Mouse (Mus musculus) liver, embryonic 15.5 days (tissue): ENCODE data around the gene Cst7. TPM values are rescaled to one million over a fixed set of nuclear protein-coding genes. Genes with fewer than 3 reads are reported as not detected.
A peak's percentile ranks its signal among the peaks of the same experiment; 100 is the strongest.
"Not testable (repeated sequence)": the region's sequence is repeated elsewhere in the genome, so short reads cannot be mapped to it uniquely, and the experiment has no call there.

Experiments used
- ATAC-seq: fragments of 200-750 bp; cut with Nextera tagmentation; 2 replicates; pipeline ENCODE4 v1.8.0; 2017; ENCODE audit warnings: moderate number of reproducible peaks, mild to moderate bottlenecking, moderate library complexity; ENCODE audit not compliant: insufficient read depth
- H3K27ac ChIP-seq: fragments of 300-500 bp; sonication (generic); replicated peaks from 2 replicates; pipeline ENCODE4 v1.5.1; 2015; ENCODE audit warnings: mild to moderate bottlenecking, inconsistent platforms
- H3K27me3 ChIP-seq: fragments of 300-500 bp; sonication (generic); 2 replicates; pipeline ENCODE4 v1.6.1; 2015; ENCODE audit warnings: mild to moderate bottlenecking, inconsistent platforms
- H3K36me3 ChIP-seq: fragments of 300-500 bp; sonication (generic); replicated peaks from 2 replicates; pipeline ENCODE4 v1.6.1; 2015; ENCODE audit warnings: moderate library complexity, mild to moderate bottlenecking, inconsistent platforms
- H3K4me1 ChIP-seq: fragments of 300-500 bp; sonication (generic); replicated peaks from 2 replicates; pipeline ENCODE4 v1.6.1; 2015; ENCODE audit warnings: inconsistent platforms
- H3K4me2 ChIP-seq: fragments of 300-500 bp; sonication (generic); 2 replicates; pipeline ENCODE4 v1.6.1; 2015; ENCODE audit warnings: moderate library complexity, mild to moderate bottlenecking, inconsistent platforms
- H3K4me3 ChIP-seq: fragments of 300-500 bp; sonication (generic); replicated peaks from 2 replicates; pipeline ENCODE4 v1.5.1; 2015; ENCODE audit warnings: mild to moderate bottlenecking, inconsistent platforms
- H3K9ac ChIP-seq: fragments of 300-500 bp; sonication (generic); 2 replicates; pipeline ENCODE4 v1.6.1; 2015; ENCODE audit warnings: moderate library complexity, mild to moderate bottlenecking, inconsistent platforms
- H3K9me3 ChIP-seq: fragments of 300-500 bp; sonication (generic); replicated peaks from 2 replicates; pipeline ENCODE4 v1.6.1; 2016; ENCODE audit warnings: inconsistent platforms
- WGBS: fragments of 180-500 bp; shearing (Covaris S2); methylation state at CpG from one replicate; pipeline ENCODE4 v1.1.7; 2015; ENCODE audit warnings: mixed read lengths; ENCODE audit not compliant: insufficient replicate concordance; 5-methylcytosine and 5-hydroxymethylcytosine counted together
- polyA plus RNA-seq: library from polyadenylated mRNA; unstranded; fragments of >200 nt; fragmentation: Nextera tagmentation; extraction: Ambion mirVana; gene quantifications from 2 replicates; pipeline ENCODE4 v1.2.1, GENCODE M21; 2015

Cst7 gene
- polyA plus RNA-seq, result 8.0 and 9.3 TPM in 2 replicates

DNA sequence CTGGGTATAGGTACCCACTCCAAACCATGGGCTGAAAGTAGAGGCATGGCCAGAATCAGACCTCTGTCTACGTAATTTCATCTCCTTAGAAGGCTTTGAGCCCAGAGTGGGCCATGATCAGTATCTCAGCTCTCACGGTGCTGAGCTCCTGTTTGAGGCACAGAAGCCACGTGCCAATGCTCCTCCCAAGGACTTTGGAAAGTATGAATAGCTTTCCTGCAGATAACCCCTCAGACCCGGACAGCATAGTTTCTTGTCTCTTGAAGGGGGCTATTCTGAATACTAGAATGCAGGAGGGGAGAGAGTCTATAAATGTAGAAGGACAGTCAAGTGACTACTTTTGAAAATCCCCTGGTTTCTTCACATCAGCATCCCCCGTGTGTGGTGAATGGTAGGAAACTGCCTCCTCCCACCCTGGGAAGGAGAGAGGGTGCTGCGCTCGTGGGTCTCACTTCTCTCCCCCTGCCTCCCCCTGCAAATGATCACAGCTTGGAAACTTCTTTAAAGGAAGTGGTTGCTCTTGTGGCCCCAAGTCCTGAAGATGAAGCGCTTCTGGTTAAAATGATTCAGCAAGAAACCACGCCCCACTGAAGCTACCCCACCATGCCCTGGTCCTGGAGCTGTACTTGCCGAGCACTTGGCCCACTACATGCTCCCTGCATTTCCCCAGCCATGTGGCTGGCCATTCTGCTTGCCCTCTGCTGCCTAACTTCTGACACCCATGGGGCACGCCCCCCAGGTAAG, at the start of gene Cst7:
Cst7 (plus strand) TSS at position 569 of the 744 bp plus-strand sequence.
- ATAC-seq, result no peak
- H3K4me1 ChIP-seq, result peaks cover 16% of the 10 kb centered on the region

DNA sequence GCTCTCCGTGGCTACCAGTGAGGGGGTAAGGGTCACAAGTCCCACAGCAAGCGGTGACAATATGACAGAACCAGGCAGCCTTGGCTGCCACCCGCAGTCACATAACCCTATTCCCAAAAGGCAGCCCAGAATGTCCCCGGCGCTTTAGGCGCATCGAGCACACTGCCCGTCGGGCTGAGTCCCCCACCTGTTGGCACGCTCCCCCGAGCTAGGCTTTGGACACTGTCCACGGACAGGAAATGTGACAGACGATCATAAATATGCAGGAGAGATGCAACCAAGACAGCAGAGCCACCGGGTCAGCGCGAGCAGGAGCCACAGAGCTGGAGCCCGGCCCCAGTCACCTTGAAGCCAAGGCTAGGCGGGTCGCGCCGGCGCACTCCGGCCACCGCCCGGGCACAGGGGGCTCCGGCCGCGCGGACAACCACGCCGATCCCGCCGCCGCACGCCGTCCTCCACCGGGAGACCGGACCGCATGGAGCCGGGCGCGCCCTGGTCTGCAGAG, 44.5 kb upstream of the Cst7 start:
- no peak overlapping the region for H3K27ac ChIP-seq
- no peak for ATAC-seq
- no peaks in the 10 kb centered on the region for H3K9me3 ChIP-seq
- 5% methylated on average over 42 of the region's 42 CpGs for WGBS
- peaks cover 4% of the 10 kb centered on the region; the same call in 1 of the 2 replicates for H3K4me1 ChIP-seq
- peak overlapping the region; percentile 61 for H3K4me2 ChIP-seq
- peaks cover 29% of the 10 kb centered on the region for H3K27me3 ChIP-seq
- no peaks in the 10 kb centered on the region for H3K36me3 ChIP-seq
- no peak overlapping the region for H3K9ac ChIP-seq
- H3K4me3 ChIP-seq, result peak overlapping the region; percentile 36

More for the DNA sequence above, at the start of gene Cst7:
- Histone ChIP-seq H3K9me3 (no peaks in the 10 kb centered on the region), H3K9ac (no peak within 1 kb of the TSS), H3K27ac (no peak within 1 kb of the TSS), H3K36me3 (no peaks in the 10 kb centered on the region), H3K27me3 (no peaks in the 10 kb centered on the region), H3K4me2 (peak within 1 kb of the TSS; percentile 15; the same call in 1 of the 2 replicates), H3K4me3 (no peak within 1 kb of the TSS)
- 17% methylated on average over 11 of the region's 11 CpGs for WGBS

DNA sequence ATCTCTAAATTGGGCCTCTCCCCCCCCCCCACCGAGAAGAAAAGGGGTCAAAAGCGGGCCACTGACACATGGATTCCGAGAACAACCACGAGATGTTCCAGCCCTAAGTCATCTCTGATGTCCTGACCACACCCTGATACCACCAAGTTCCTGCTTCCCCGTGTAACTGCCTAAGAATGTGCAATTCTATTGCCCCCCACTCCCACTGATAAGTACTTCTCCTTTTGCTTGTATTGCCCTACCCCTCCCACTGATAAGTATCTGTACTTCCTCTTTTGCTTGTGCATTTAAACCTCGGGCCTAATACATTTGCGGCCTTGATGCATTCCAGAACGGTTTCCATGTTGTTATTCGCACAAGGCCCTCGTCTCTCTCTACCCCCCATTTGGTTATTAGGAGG, 20.6 kb upstream of the Cst7 start:
- H3K27me3 ChIP-seq, H3K27ac ChIP-seq, H3K4me3 ChIP-seq, H3K4me2 ChIP-seq, H3K9ac ChIP-seq, H3K36me3 ChIP-seq, H3K9me3 ChIP-seq, H3K4me1 ChIP-seq, ATAC-seq: not testable (repeated sequence)
- 48% methylated on average over 10 of the region's 10 CpGs for WGBS

DNA sequence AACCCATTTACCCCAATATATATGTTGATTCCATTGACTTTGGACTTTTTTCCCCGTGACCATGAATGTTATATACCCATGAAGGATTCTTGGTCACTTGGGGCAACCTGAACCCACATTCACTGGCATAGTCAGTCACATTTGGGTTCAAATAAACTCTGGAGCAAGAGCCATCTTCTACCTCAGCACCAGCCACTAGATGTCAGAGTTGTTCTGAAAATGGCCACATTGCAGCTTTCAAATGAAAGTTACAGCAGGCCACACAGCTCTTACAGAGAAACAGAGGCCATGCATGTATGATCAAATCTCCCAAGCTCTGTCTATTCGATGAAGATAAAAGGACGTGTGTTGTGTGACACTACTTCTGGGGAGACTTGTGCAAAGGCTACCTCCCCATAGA, 11.6 kb upstream of the Cst7 start:
- no peaks in the 10 kb centered on the region for H3K9me3 ChIP-seq
- ATAC-seq, result no peak
- no peak overlapping the region for H3K9ac ChIP-seq
- no peak overlapping the region for H3K4me2 ChIP-seq
- no peak overlapping the region for H3K4me3 ChIP-seq
- no peaks in the 10 kb centered on the region for H3K27me3 ChIP-seq
- H3K4me1 ChIP-seq, result no peaks in the 10 kb centered on the region
- 28% methylated on average over 3 of the region's 3 CpGs for WGBS
- no peak overlapping the region for H3K27ac ChIP-seq
- H3K36me3 ChIP-seq, result no peaks in the 10 kb centered on the region

DNA sequence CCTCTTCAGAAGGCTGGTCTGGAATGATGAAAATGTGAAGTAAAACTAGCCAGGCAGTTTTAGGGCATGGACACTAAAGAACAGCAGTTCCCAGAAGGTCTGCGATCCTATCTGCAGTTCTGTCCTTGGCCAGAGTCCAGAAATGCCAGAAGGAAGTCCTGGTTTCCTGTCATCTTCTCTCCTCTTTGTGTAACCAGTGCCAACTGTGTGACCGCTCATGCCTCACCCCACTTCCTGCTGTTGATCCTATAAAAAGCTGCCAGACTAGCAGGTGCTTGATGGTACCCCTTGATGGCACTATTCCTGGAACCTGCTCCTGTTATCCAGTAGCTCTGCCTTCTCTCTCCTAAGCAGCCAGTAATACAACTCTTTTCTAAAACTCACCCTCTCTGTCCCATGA, 3.2 kb upstream of the Cst7 start:
- Histone ChIP-seq H3K9me3 (no peaks in the 10 kb centered on the region), H3K9ac (no peak overlapping the region), H3K36me3 (no peaks in the 10 kb centered on the region), H3K4me2 (no peak overlapping the region), H3K27ac (no peak overlapping the region), H3K27me3 (no peaks in the 10 kb centered on the region), H3K4me3 (no peak overlapping the region), H3K4me1 (peaks cover 16% of the 10 kb centered on the region)
- WGBS, result 16% methylated on average over 2 of the region's 2 CpGs
- no peak for ATAC-seq

DNA sequence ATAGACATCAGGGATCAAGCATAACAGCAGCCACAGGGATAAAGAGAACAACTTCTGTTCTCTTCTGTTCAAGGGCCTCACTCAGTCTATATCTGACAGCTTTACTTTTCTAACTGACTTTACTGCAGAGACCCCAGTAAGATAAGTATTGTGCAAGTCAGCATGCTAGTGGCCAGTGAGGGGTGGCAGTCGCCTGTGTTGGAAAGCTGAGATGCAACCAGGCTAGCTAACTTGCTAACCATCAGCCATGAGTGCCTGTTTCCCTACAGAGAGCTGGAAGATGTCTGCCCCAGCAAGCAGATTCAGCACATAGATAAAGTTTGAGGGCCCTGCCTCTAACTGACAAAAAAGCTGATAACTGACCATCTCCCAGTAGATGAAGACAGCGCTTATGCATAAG, 546 bp downstream of the Cst7 start:
- 28% methylated on average over 2 of the region's 2 CpGs for WGBS
- H3K4me2 ChIP-seq, result peak overlapping the region; percentile 15; the same call in 1 of the 2 replicates

DNA sequence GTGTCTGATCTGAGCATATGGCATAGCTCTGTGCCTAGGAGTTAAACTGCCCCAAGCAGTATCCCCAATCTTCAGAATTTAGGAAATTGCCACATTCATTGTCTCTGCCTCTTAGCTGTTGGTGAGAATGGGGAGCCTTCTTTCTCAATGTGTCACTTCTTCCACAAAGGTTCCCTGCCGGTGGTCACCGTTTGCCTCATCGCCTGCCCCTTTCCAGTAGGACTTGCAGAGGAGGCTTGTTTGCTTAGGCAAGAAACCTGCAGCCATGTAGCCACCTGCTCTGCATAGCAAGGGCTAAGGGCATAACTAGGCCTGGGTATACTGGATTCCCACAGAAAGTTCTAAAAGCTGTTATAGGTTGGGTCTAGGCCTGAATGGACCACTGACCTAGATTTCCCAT, 2.2 kb downstream of the Cst7 start:
- no peaks in the 10 kb centered on the region for H3K9me3 ChIP-seq
- 76% methylated on average over 3 of the region's 3 CpGs for WGBS
- no peak overlapping the region for H3K27ac ChIP-seq
- H3K4me3 ChIP-seq, result no peak overlapping the region
- H3K36me3 ChIP-seq, result 0 out of 2 replicates have a peak, but pooled peaks cover 6% of the 10 kb centered on the region
- H3K9ac ChIP-seq, result no peak overlapping the region
- H3K4me2 ChIP-seq, result no peak overlapping the region
- H3K27me3 ChIP-seq, result no peaks in the 10 kb centered on the region
- no peak for ATAC-seq
- peaks cover 16% of the 10 kb centered on the region for H3K4me1 ChIP-seq

More for the DNA sequence above, 546 bp downstream of the Cst7 start:
- H3K9ac ChIP-seq, result no peak overlapping the region
- no peak overlapping the region for H3K4me3 ChIP-seq
- H3K4me1 ChIP-seq, result peaks cover 16% of the 10 kb centered on the region
- no peak for ATAC-seq
- no peak overlapping the region for H3K27ac ChIP-seq
- H3K27me3 ChIP-seq, result no peaks in the 10 kb centered on the region
- H3K36me3 ChIP-seq, result no peaks in the 10 kb centered on the region
- H3K9me3 ChIP-seq, result no peaks in the 10 kb centered on the region

DNA sequence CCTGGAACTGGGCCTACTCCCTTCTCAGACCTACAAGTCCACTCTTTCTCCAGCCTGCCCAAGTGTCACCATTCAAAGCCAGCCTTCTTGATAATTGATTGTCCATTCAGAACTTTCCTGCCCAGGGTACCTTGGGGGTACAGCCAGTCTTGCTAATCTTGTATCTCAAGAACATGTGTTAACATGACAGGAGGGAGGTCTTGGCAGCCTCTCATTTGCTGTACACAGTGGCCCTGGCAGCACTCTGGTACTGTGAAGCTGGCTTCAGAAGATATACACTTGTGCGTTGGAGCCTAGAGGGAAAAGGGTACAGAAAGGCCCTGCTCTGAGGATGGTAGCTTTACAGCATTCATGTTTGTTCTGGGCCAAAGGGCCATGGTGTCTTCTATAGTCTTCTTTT, 6.0 kb downstream of the Cst7 start:
- no peak for ATAC-seq
- H3K4me2 ChIP-seq, result no peak overlapping the region
- H3K4me3 ChIP-seq, result no peak overlapping the region
- H3K36me3 ChIP-seq, result 0 out of 2 replicates have a peak, but pooled peaks cover 6% of the 10 kb centered on the region
- H3K27me3 ChIP-seq, result no peaks in the 10 kb centered on the region
- H3K27ac ChIP-seq, result no peak overlapping the region
- 76% methylated on average over 1 of the region's 1 CpGs for WGBS
- H3K9me3 ChIP-seq, result no peaks in the 10 kb centered on the region
- H3K9ac ChIP-seq, result no peak overlapping the region
- no peaks in the 10 kb centered on the region for H3K4me1 ChIP-seq

DNA sequence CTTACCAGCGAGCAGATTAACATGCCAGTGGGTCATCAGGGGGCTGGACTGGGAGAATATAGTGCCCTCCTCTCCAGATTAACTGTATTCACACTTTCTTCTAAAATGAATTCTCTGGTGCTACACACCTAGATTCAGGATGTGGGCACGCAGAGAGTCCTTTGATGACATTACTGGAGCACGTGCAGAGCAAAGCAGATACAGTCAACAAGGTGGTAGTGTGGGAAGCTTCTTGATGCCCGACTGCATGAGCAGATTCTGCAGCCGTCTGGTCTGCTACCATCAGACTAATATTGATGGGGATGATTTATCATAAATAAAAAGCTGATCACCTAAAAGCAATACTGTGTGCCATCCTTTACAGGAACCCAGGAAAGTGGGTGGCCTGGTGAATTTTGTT, 8.4 kb downstream of the Cst7 start:
- WGBS, result 59% methylated on average over 5 of the region's 5 CpGs
- Histone ChIP-seq H3K9me3 (no peaks in the 10 kb centered on the region), H3K4me1 (no peaks in the 10 kb centered on the region), H3K4me3 (no peak overlapping the region), H3K36me3 (peaks cover 16% of the 10 kb centered on the region), H3K27ac (no peak overlapping the region), H3K9ac (no peak overlapping the region), H3K4me2 (no peak overlapping the region), H3K27me3 (no peaks in the 10 kb centered on the region)
- ATAC-seq, result no peak

DNA sequence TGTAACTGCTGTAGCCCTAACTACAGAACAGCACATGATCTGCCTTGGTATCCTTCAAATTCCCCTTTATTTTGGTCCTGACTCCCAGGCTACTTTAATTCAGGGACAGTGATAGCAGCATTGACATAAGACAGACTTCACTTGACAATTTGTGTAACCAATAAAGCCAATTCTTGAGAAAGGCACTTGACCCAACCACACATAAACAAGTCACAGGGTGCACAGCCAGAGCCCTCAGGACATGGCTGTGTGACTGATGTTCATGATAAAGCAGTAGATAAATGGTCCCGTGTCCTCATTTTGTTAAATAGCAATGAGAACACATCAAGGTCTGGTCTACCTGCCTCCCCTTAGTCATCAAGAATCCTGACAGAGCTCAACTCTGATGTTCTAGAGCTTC, 9.4 kb downstream of the Cst7 start:
- H3K4me3 ChIP-seq, result no peak overlapping the region
- H3K4me1 ChIP-seq, result no peaks in the 10 kb centered on the region
- no peak overlapping the region for H3K9ac ChIP-seq
- 59% methylated on average over 1 of the region's 1 CpGs for WGBS
- H3K27ac ChIP-seq, result no peak overlapping the region
- no peaks in the 10 kb centered on the region for H3K27me3 ChIP-seq
- ATAC-seq, result no peak
- H3K9me3 ChIP-seq, result no peaks in the 10 kb centered on the region
- H3K36me3 ChIP-seq, result peaks cover 27% of the 10 kb centered on the region
- no peak overlapping the region for H3K4me2 ChIP-seq

DNA sequence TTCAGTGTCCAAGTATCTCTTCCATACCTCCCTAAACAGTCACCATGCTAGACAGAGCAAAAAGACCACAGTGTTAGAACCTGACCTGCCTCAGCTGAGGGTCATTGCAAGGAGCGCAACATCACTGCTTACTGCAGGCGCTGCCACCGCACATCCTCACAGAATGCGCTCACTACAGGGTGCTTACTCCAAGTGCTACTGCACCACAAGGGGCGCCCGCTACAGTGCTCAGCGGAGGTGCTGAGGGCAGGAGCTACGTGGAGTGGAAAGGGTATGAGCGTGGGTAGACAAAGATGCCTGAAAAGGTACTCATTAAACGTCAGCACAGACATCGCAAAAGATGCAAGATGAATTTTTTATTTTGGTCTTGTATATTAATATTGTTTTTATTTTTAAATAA, 18.9 kb downstream of the Cst7 start:
- H3K36me3 ChIP-seq, result peaks cover 76% of the 10 kb centered on the region
- H3K9ac ChIP-seq, result no peak overlapping the region
- no peaks in the 10 kb centered on the region for H3K9me3 ChIP-seq
- H3K4me1 ChIP-seq, result no peaks in the 10 kb centered on the region
- H3K27ac ChIP-seq, result no peak overlapping the region
- no peak overlapping the region for H3K4me2 ChIP-seq
- H3K27me3 ChIP-seq, result no peaks in the 10 kb centered on the region
- no peak overlapping the region for H3K4me3 ChIP-seq
- WGBS, result 84% methylated on average over 11 of the region's 11 CpGs
- ATAC-seq, result no peak
